Mouse (Mus musculus) retina, adult 2 months (tissue): ENCODE results near the gene Uhrf2.
A peak's percentile ranks its signal among the peaks of the same experiment; 100 is the strongest.

Experiments
- DNase-seq: peaks from one replicate; pipeline ENCODE4 v3.0.0-alpha.2; 2012; ENCODE audit warnings: low read depth, low spot score

The Uhrf2 gene

GRCm38 (mm10) chr19:30050584-30050983 lies 20.3 kb downstream of the Uhrf2 start:
- no peak for DNase-seq

GRCm38 (mm10) chr19:30051479-30051878 lies 21.2 kb downstream of the Uhrf2 start:
- no peak for DNase-seq

GRCm38 (mm10) chr19:30054218-30054617 lies 23.9 kb downstream of the Uhrf2 start:
- no peak for DNase-seq

- peak; percentile 8 for DNase-seq
Observed at GRCm38 (mm10) chr19:30065797-30066196, 35.5 kb downstream of the Uhrf2 start.

- DNase-seq, result no peak
Observed at GRCm38 (mm10) chr19:30090163-30090562, 59.9 kb downstream of the Uhrf2 start.

GRCm38 (mm10) chr19:30091644-30092295 lies 61.5 kb downstream of the Uhrf2 start:
- no peak for DNase-seq

- DNase-seq, result no peak
Observed at GRCm38 (mm10) chr19:30096186-30096585, 65.9 kb downstream of the Uhrf2 start.

- no peak for DNase-seq
Observed at GRCm38 (mm10) chr19:30097039-30097438, 66.7 kb downstream of the Uhrf2 start.

GRCm38 (mm10) chr19:30100571-30100970 lies 70.3 kb downstream of the Uhrf2 start:
- no peak for DNase-seq

GRCm38 (mm10) chr19:30102620-30103019 lies 72.3 kb downstream of the Uhrf2 start:
- DNase-seq, result no peak

- no peak for DNase-seq
Observed at GRCm38 (mm10) chr19:30105045-30105842, 74.9 kb downstream of the Uhrf2 start.

- DNase-seq, result no peak
Observed at GRCm38 (mm10) chr19:30107221-30107845, 77.0 kb downstream of the Uhrf2 start.

GRCm38 (mm10) chr19:30108616-30109015 lies 78.3 kb downstream of the Uhrf2 start:
- DNase-seq, result no peak

GRCm38 (mm10) chr19:30109122-30109521 lies 78.8 kb downstream of the Uhrf2 start:
- DNase-seq, result no peak

- DNase-seq, result no peak
Observed at GRCm38 (mm10) chr19:30111421-30111820, 81.1 kb downstream of the Uhrf2 start.

- DNase-seq, result no peak
Observed at GRCm38 (mm10) chr19:30112961-30113688, 82.8 kb downstream of the Uhrf2 start.

GRCm38 (mm10) chr19:30114919-30115441 lies 84.7 kb downstream of the Uhrf2 start:
- DNase-seq, result no peak

GRCm38 (mm10) chr19:30115606-30116005 lies 85.3 kb downstream of the Uhrf2 start:
- DNase-seq, result no peak

- DNase-seq, result no peak
Observed at GRCm38 (mm10) chr19:30117241-30117640, 86.9 kb downstream of the Uhrf2 start.

GRCm38 (mm10) chr19:30117775-30118174 lies 87.5 kb downstream of the Uhrf2 start:
- no peak for DNase-seq
